Mouse (Mus musculus) limb, embryonic 10.5 days (tissue): ENCODE measurements around the gene Clptm1. TPM values are rescaled to one million over a fixed set of nuclear protein-coding genes. Genes with fewer than 3 reads are reported as not detected.
A peak's percentile ranks its signal among the peaks of the same experiment; 100 is the strongest.

ENCODE experiments used
- DNase-seq: peaks from one replicate; pipeline ENCODE4 v3.0.0-alpha.2; 2017; ENCODE audit warnings: low spot score
- H3K27ac ChIP-seq: fragments of 300-500 bp; sonication (generic); 2 replicates; pipeline ENCODE4 v1.5.1; 2016; ENCODE audit warnings: mild to moderate bottlenecking
- H3K27me3 ChIP-seq: fragments of 300-500 bp; sonication (generic); 2 replicates; pipeline ENCODE4 v1.6.1; 2016; ENCODE audit warnings: low read depth, mild to moderate bottlenecking; ENCODE audit not compliant: poor library complexity, severe bottlenecking
- H3K36me3 ChIP-seq: fragments of 300-500 bp; sonication (generic); 2 replicates; pipeline ENCODE4 v1.6.1; 2016; ENCODE audit warnings: mild to moderate bottlenecking, moderate library complexity
- H3K4me1 ChIP-seq: fragments of 300-500 bp; sonication (generic); 2 replicates; pipeline ENCODE4 v1.6.1; 2016
- H3K4me3 ChIP-seq: fragments of 300-500 bp; sonication (generic); 2 replicates; pipeline ENCODE4 v1.5.1; 2016; ENCODE audit warnings: mild to moderate bottlenecking, moderate library complexity
- H3K9me3 ChIP-seq: fragments of 300-500 bp; sonication (generic); replicated peaks from 2 replicates; pipeline ENCODE4 v1.6.1; 2016; ENCODE audit warnings: mild to moderate bottlenecking
- WGBS: fragments of 180-500 bp; shearing (Covaris S2); methylation state at CpG from one replicate; pipeline ENCODE4 v1.1.7; 2016; 5-methylcytosine and 5-hydroxymethylcytosine counted together
- polyA plus RNA-seq: library from polyadenylated mRNA; unstranded; fragments of >200 nt; fragmentation: Nextera tagmentation; extraction: Ambion mirVana; gene quantifications from 2 replicates; pipeline ENCODE4 v1.2.1, GENCODE M21; 2016

Gene Clptm1
- polyA plus RNA-seq, 1 experiment from 2014 or later = 86.3 TPM

- peaks cover 73% of the 10 kb centered on the region for H3K36me3 ChIP-seq
- H3K27me3 ChIP-seq = no peaks in the 10 kb centered on the region
- no peaks in the 10 kb centered on the region for H3K9me3 ChIP-seq
- peaks cover 8% of the 10 kb centered on the region for H3K4me1 ChIP-seq
- WGBS = 94% methylated on average over 15 of the region's 15 CpGs
- no peak for DNase-seq
- H3K4me3 ChIP-seq = no peak overlapping the region
- H3K27ac ChIP-seq = no peak overlapping the region
Observed at GRCm38 (mm10) chr7:19633855-19634254, 31.0 kb downstream of the Clptm1 start.

- no peaks in the 10 kb centered on the region for H3K9me3 ChIP-seq
- no peaks in the 10 kb centered on the region for H3K27me3 ChIP-seq
- no peak for DNase-seq
- H3K4me1 ChIP-seq = peaks cover 15% of the 10 kb centered on the region
- H3K36me3 ChIP-seq = peaks cover 66% of the 10 kb centered on the region
- 92% methylated on average over 17 of the region's 17 CpGs for WGBS
- no peak overlapping the region for H3K27ac ChIP-seq
- no peak overlapping the region for H3K4me3 ChIP-seq
Observed at GRCm38 (mm10) chr7:19633197-19633596, 31.6 kb downstream of the Clptm1 start.

DNA sequence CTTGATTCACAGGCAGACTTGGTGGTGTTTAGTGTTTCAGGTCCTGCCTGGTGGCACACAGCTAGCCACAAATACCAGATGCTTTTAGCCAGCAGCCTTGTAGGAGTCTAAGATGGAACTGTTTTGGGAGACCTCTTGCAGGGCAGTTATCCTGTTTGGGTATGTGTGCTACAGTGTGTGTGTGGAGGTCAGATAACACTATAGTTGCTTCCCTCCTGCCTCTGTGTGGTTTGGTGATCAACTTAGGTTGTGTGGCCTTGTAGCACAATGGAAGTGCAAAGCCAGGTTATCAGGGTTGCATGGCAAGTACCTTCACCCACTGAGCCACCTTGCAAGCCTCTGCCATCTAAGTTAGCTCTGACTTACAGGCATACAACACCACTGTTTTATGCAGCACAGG, 32.1 kb downstream of the Clptm1 start:
- H3K36me3 ChIP-seq = peaks cover 61% of the 10 kb centered on the region
- H3K27me3 ChIP-seq = no peaks in the 10 kb centered on the region
- DNase-seq = no peak
- H3K9me3 ChIP-seq = no peaks in the 10 kb centered on the region
- no peak overlapping the region for H3K27ac ChIP-seq
- peaks cover 16% of the 10 kb centered on the region for H3K4me1 ChIP-seq
- H3K4me3 ChIP-seq = no peak overlapping the region

GRCm38 (mm10) chr7:19632275-19632674, 32.6 kb downstream of the Clptm1 start:
- no peak overlapping the region for H3K4me3 ChIP-seq
- no peak overlapping the region for H3K27ac ChIP-seq
- no peaks in the 10 kb centered on the region for H3K27me3 ChIP-seq
- peaks cover 16% of the 10 kb centered on the region for H3K4me1 ChIP-seq
- DNase-seq = no peak
- H3K9me3 ChIP-seq = no peaks in the 10 kb centered on the region
- peaks cover 57% of the 10 kb centered on the region for H3K36me3 ChIP-seq

DNA sequence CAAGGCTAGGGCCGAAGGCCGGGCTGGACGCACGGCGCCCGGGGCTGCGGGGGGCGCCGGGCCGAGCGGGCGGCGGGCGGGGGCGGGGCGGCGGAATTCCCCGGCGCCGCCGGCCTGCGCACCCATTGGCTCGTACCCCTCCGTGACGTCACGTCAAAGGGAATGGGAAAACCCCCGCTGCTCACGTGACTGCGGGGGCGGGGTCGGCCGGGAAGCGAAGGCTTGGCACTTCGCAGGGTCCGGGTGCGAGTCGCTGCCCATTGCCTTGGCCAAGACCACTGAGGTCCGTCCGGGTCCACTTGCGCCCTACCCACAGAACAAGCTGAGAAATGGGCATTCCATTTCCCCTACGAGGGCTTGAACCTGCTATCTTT, 35.5 kb downstream of the Clptm1 start, which contains the start of gene Relb:
TSS of gene Relb (minus strand) at position 78 of the 374 bp plus-strand sequence.
- H3K4me3 ChIP-seq = peak within 1 kb of the TSS; percentile 78
- no peaks in the 10 kb centered on the region for H3K27me3 ChIP-seq
- DNase-seq = peak; percentile 94
- WGBS = under 1% methylated on average over 23 of the region's 41 CpGs
- no peaks in the 10 kb centered on the region for H3K9me3 ChIP-seq
- peaks cover 16% of the 10 kb centered on the region for H3K4me1 ChIP-seq
- peaks cover 28% of the 10 kb centered on the region for H3K36me3 ChIP-seq
- H3K27ac ChIP-seq = peak within 1 kb of the TSS; percentile 75

GRCm38 (mm10) chr7:19628536-19629360, 36.1 kb downstream of the Clptm1 start:
- DNase-seq = peak; percentile 93
- 2% methylated on average over 57 of the region's 57 CpGs for WGBS
- Histone ChIP-seq H3K36me3 (peaks cover 22% of the 10 kb centered on the region), H3K4me3 (peak overlapping the region; percentile 78), H3K27me3 (no peaks in the 10 kb centered on the region), H3K27ac (peak overlapping the region; percentile 75), H3K9me3 (no peaks in the 10 kb centered on the region), H3K4me1 (peaks cover 16% of the 10 kb centered on the region)

GRCm38 (mm10) chr7:19628192-19628535, 36.7 kb downstream of the Clptm1 start:
- 15% methylated on average over 17 of the region's 17 CpGs for WGBS
- Histone ChIP-seq H3K27ac (peak overlapping the region; percentile 75), H3K4me3 (peak overlapping the region; percentile 78)

DNA sequence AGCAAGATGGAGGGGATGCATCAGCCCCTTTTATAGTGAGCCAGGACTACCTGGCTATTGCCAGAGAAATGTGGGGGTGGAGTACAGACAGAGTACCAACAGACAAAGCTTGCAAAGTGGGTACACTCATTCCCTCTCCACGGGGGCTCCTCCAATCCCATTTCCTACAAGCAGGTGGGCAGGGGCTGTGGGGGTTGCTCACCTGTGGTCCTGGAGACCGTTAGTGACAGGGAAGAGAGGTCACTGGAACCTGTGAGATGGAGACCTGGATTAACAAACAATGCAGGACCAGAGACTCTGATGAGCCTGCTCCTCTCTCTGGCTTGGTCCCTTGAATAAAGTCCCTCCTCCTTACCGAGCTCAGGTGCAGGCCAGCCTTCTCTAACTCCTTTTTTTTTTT, 37.1 kb downstream of the Clptm1 start:
- WGBS = 71% methylated on average over 3 of the region's 3 CpGs
- H3K4me3 ChIP-seq = peak overlapping the region; percentile 78
- no peaks in the 10 kb centered on the region for H3K9me3 ChIP-seq
- H3K27ac ChIP-seq = no peak overlapping the region
- H3K4me1 ChIP-seq = peaks cover 16% of the 10 kb centered on the region
- H3K27me3 ChIP-seq = no peaks in the 10 kb centered on the region
- peaks cover 11% of the 10 kb centered on the region for H3K36me3 ChIP-seq
- DNase-seq = no peak

More at GRCm38 (mm10) chr7:19628192-19628535, 36.7 kb downstream of the Clptm1 start:
- no peaks in the 10 kb centered on the region for H3K27me3 ChIP-seq
- peaks cover 16% of the 10 kb centered on the region for H3K36me3 ChIP-seq
- H3K9me3 ChIP-seq = no peaks in the 10 kb centered on the region
- H3K4me1 ChIP-seq = peaks cover 16% of the 10 kb centered on the region
- no peak for DNase-seq

GRCm38 (mm10) chr7:19623433-19623832, 41.4 kb downstream of the Clptm1 start:
- H3K36me3 ChIP-seq = no peaks in the 10 kb centered on the region
- no peak for DNase-seq
- no peak overlapping the region for H3K4me3 ChIP-seq
- no peaks in the 10 kb centered on the region for H3K9me3 ChIP-seq
- H3K4me1 ChIP-seq = peaks cover 11% of the 10 kb centered on the region
- H3K27ac ChIP-seq = no peak overlapping the region
- 75% methylated on average over 2 of the region's 2 CpGs for WGBS
- H3K27me3 ChIP-seq = peaks cover 19% of the 10 kb centered on the region

DNA sequence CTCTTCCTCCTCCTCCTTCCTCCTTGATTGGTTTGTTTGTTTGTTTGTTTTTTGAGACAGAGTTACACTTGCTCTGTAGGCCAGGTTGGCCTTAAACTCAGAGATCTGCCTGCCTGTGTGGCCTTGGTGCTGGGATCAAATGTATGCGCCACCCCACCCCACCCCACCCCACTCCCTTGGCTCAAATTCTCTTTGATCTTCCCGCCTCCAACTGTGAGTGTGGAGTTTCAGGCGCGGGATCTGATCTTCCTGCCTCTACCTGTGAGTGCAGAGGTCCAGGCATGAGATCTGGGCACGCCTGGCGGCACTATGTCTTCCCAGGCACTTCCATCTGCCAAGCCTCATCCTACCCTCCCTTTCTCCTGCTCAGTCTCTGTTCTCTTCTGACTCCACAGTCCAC, 42.6 kb downstream of the Clptm1 start:
- 23% methylated on average over 6 of the region's 6 CpGs for WGBS
- peaks cover 19% of the 10 kb centered on the region for H3K27me3 ChIP-seq
- H3K9me3 ChIP-seq = no peaks in the 10 kb centered on the region
- H3K4me3 ChIP-seq = no peak overlapping the region
- H3K4me1 ChIP-seq = peaks cover 7% of the 10 kb centered on the region
- DNase-seq = no peak
- no peaks in the 10 kb centered on the region for H3K36me3 ChIP-seq
- no peak overlapping the region for H3K27ac ChIP-seq

DNA sequence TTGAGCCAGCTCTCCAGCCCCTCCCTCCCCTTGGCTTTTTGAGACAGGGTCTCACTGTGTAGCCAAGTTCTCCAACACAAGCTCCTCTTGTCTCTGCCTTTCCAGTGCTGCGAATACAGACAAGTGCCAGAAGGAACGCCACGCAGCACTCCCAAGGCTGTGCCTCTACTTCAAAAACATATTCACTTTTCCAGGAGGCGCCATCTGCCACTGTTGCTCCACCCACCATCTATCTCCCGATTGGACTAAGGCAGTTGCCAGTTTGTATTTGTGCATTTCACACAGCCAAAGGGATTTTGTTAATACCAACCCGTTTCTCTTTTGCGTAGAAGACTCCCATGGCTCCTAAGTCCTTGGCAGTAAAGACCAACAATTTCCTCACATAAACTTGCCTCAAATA, 44.0 kb downstream of the Clptm1 start:
- Histone ChIP-seq H3K4me1 (peaks cover 7% of the 10 kb centered on the region), H3K36me3 (no peaks in the 10 kb centered on the region), H3K27me3 (peaks cover 19% of the 10 kb centered on the region), H3K4me3 (no peak overlapping the region), H3K27ac (no peak overlapping the region), H3K9me3 (no peaks in the 10 kb centered on the region)
- DNase-seq = no peak
- WGBS = 95% methylated on average over 7 of the region's 7 CpGs

GRCm38 (mm10) chr7:19619004-19619801, 45.6 kb downstream of the Clptm1 start:
- Histone ChIP-seq H3K27me3 (peaks cover 19% of the 10 kb centered on the region), H3K36me3 (no peaks in the 10 kb centered on the region), H3K27ac (peak overlapping the region; percentile 66), H3K4me3 (peak overlapping the region; percentile 46), H3K9me3 (no peaks in the 10 kb centered on the region), H3K4me1 (peaks cover 7% of the 10 kb centered on the region)
- peak; percentile 80 for DNase-seq
- WGBS = 10% methylated on average over 35 of the region's 35 CpGs

GRCm38 (mm10) chr7:19615036-19615577, 49.7 kb downstream of the Clptm1 start:
- Histone ChIP-seq H3K4me1 (peaks cover 7% of the 10 kb centered on the region), H3K4me3 (no peak overlapping the region), H3K9me3 (no peaks in the 10 kb centered on the region), H3K27me3 (peaks cover 10% of the 10 kb centered on the region), H3K36me3 (no peaks in the 10 kb centered on the region), H3K27ac (no peak overlapping the region)
- 91% methylated on average over 12 of the region's 12 CpGs for WGBS
- no peak for DNase-seq
